Mouse (Mus musculus): ENCODE data around the gene Zfp58.
"Not testable (repeated sequence)": the region's sequence is repeated elsewhere in the genome, so short reads cannot be mapped to it uniquely, and the experiment has no call there.

The Zfp58 gene

GRCm38 (mm10) chr13:67500084-67500719 lies at the start of gene Zfp58:
TSS of gene Zfp58 (minus strand) at chr13:67500555.
- peak; percentile 92 for DNase-seq

- DNase-seq: no peak
Measured at GRCm38 (mm10) chr13:67545941-67546340, 45.6 kb upstream of the Zfp58 start.

- no peak for DNase-seq
Measured at GRCm38 (mm10) chr13:67527049-67527730, 26.8 kb upstream of the Zfp58 start.

GRCm38 (mm10) chr13:67525753-67526410 lies 25.5 kb upstream of the Zfp58 start, which contains the start of the genes Gm26965 and Zfp87:
TSS of gene Gm26965 (minus strand) at chr13:67526151.
TSS of gene Zfp87 (minus strand) at chr13:67526177.
- DNase-seq: peak; percentile 95

GRCm38 (mm10) chr13:67500908-67501307 lies 553 bp upstream of the Zfp58 start:
- no peak for DNase-seq

- DNase-seq: no peak
Measured at GRCm38 (mm10) chr13:67495631-67496030, 4.7 kb downstream of the Zfp58 start.

- DNase-seq: no peak
Measured at GRCm38 (mm10) chr13:67484424-67484811, 15.9 kb downstream of the Zfp58 start.

- DNase-seq: peak; percentile 91
Measured at GRCm38 (mm10) chr13:67483625-67484423, 16.5 kb downstream of the Zfp58 start, which contains the start of gene Zfp874b. TSS of gene Zfp874b (minus strand) at chr13:67484258.

- no peak for DNase-seq
Measured at GRCm38 (mm10) chr13:67481528-67481927, 18.8 kb downstream of the Zfp58 start.

- DNase-seq: no peak
Measured at GRCm38 (mm10) chr13:67469274-67469673, 31.1 kb downstream of the Zfp58 start.

- DNase-seq: not testable (repeated sequence)
Measured at GRCm38 (mm10) chr13:67463506-67464185, 36.7 kb downstream of the Zfp58 start.

- no peak for DNase-seq
Measured at GRCm38 (mm10) chr13:67452021-67452309, 48.4 kb downstream of the Zfp58 start.

GRCm38 (mm10) chr13:67451172-67452020 lies 49.0 kb downstream of the Zfp58 start, which contains the start of gene Zfp874a:
TSS of gene Zfp874a (minus strand) at chr13:67451624.
- DNase-seq: peak; percentile 88

Measured in embryo, embryonic 11 days (tissue).